Mouse (Mus musculus) G1E (cell line): ENCODE data around the gene Clybl. TPM values are rescaled to one million over a fixed set of nuclear protein-coding genes. Genes with fewer than 3 reads are reported as not detected.

Source experiments
- ATAC-seq: 2 replicates; pipeline ENCODE4 v1.8.0; 2016; ENCODE audit warnings: mild to moderate bottlenecking; ENCODE audit not compliant: insufficient number of reproducible peaks, poor library complexity, low FRiP score, severe bottlenecking; ENCODE audit errors: extremely low read depth
- DNase-seq: peaks from one replicate; pipeline ENCODE4 v3.0.0; 2012; ENCODE audit warnings: low spot score
- H3K27me3 ChIP-seq: 2 replicates; pipeline ENCODE4 v1.6.1; 2012; ENCODE audit warnings: mild to moderate bottlenecking, low read length, inconsistent platforms; ENCODE audit not compliant: insufficient read depth
- H3K36me3 ChIP-seq: replicated peaks from 2 replicates; pipeline ENCODE3; 2012; ENCODE audit warnings: mild to moderate bottlenecking, inconsistent platforms
- H3K4me1 ChIP-seq: 2 replicates; pipeline ENCODE4 v1.6.1; 2012; ENCODE audit warnings: low read depth, low read length, inconsistent platforms, mixed read lengths; ENCODE audit not compliant: insufficient read depth
- H3K4me3 ChIP-seq: 2 replicates; pipeline ENCODE4 v1.5.1; 2012; ENCODE audit warnings: low read depth, mild to moderate bottlenecking, inconsistent platforms, low read length, moderate library complexity, mixed read lengths
- H3K9me3 ChIP-seq: replicated peaks from 2 replicates; pipeline ENCODE4 v1.6.1; 2012; ENCODE audit warnings: inconsistent platforms
- CTCF ChIP-seq: IDR thresholded peaks from 2 replicates; pipeline ENCODE4 v1.5.1; 2012; ENCODE audit warnings: low read depth, low read length, inconsistent platforms, mixed read lengths
- GATA1 ChIP-seq: IDR thresholded peaks from 2 replicates; pipeline ENCODE4 v1.6.1; 2012; ENCODE audit warnings: borderline replicate concordance, low read length, inconsistent platforms, mixed read lengths
- GATA2 ChIP-seq: IDR thresholded peaks from 2 replicates; pipeline ENCODE4 v1.6.1; 2012; ENCODE audit warnings: low read depth, low read length, inconsistent platforms, borderline replicate concordance
- POLR2AphosphoS5 ChIP-seq: IDR thresholded peaks from 2 replicates; pipeline ENCODE4 v1.6.1; 2012; ENCODE audit warnings: low read depth, low read length, inconsistent platforms; ENCODE audit not compliant: insufficient replicate concordance
- TAL1 ChIP-seq: conservative IDR thresholded peaks from 2 replicates; pipeline ENCODE4 v1.6.1; 2012; ENCODE audit warnings: low read depth, low read length, inconsistent platforms, mixed read lengths
- polyA plus RNA-seq: library from polyadenylated mRNA; stranded (reverse); fragments of >175 nt; gene quantifications from 2 replicates; pipeline ENCODE4 v1.2.3, GENCODE M21; 2012
- total RNA-seq, 2 experiments: library from RNA; stranded (forward) in 1 of 2; stranded (reverse) in 1 of 2; fragments of 200-1000 nt in 1 of 2; fragments of >200 nt in 1 of 2; fragmentation: Nextera tagmentation in 1 of 2; gene quantifications; 2 replicates each; pipeline ENCODE4 v1.2.3; 2014 to 2017

Clybl gene
- total and polyA plus RNA-seq, 3 experiments: 44.6 to 263 (median 45.1) TPM

DNA sequence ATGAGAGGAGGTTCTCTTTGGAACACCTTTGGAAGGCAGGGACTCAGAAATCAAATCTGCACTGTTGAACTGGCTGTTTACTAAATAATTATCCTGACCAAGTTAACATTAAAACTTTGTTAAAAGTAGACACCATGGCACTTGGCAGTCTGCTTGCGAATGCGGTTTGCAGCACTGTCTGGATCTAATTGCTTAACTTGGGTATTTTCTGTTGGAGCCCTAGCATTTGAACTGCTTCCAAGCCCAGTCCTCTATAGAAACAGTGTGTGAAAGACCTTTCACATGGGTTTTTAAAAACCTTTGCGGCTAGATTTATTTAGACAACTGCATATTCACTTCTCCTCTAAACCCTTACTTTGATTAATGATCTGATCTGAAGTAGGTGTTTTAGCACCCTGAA lies 242.9 kb downstream of the Clybl start:
- H3K4me1 ChIP-seq: no peaks in the 10 kb centered on the region
- H3K9me3 ChIP-seq: no peaks in the 10 kb centered on the region; the same call in 1 of the 2 replicates
- H3K4me3 ChIP-seq: no peak overlapping the region
- H3K36me3 ChIP-seq: no peaks in the 10 kb centered on the region
- no peak for ATAC-seq
- peaks cover 3% of the 10 kb centered on the region; the same call in 1 of the 2 replicates for H3K27me3 ChIP-seq
- no peak for DNase-seq
- TF ChIP-seq GATA1 (no peak), POLR2AphosphoS5 (no peak)

DNA sequence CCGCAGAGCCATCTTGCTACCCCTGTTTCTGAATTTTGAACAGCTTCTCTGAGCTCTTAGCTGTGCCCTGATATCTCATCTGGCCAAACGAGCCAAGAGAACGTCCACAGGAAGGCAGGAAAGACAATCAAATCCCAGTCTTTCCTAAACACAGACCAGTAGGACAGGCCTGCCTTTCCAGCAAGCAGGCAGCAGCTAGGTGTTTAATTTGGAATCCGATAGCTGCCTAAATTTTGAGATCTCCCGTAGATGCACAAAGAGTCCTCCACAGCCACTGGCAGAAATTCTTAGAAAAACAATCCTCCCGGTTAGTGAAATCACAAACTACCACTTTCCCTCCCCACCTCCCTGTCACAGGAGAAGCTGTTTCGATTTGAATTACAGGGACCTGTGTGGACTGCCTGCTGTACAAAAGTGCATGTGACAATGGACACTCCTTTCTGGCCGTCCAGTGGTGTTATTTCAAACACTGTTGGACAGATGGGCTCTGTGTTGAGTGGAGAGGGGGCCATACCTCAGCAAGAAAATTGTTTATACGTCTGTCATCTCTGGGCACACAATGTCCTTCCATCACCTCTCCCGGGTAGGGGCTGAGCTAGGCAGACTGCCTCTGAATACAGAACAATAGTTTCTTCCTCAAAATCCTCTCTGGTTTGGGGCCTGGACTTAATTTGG lies 245.2 kb downstream of the Clybl start:
- Histone ChIP-seq H3K27me3 (no peaks in the 10 kb centered on the region; the same call in 1 of the 2 replicates), H3K4me3 (no peak overlapping the region), H3K4me1 (no peaks in the 10 kb centered on the region), H3K9me3 (no peaks in the 10 kb centered on the region), H3K36me3 (no peaks in the 10 kb centered on the region)
- DNase-seq (no peak), ATAC-seq (no peak)
- no peak for TF ChIP-seq TAL1
- TF ChIP-seq CTCF: no peak
- no peak for TF ChIP-seq POLR2AphosphoS5
- TF ChIP-seq GATA2: no peak

DNA sequence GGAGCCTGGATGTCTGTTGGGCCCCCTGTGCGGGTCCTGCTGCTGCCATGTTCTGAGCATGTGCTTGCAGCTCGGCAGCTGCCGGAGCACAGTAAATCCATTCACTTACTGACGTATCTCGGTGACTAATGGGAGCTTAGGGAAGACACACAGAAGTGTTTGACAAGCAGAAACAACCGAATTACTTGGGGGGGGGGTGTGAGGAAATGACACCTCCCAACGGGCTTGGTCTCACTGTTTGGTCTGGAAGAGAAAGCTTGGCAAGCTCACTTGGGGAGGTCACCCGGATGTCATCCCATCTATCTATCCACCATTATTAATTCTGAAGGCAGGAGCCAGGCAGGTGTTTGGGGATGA lies 245.7 kb downstream of the Clybl start:
- Histone ChIP-seq H3K9me3 (no peaks in the 10 kb centered on the region), H3K27me3 (no peaks in the 10 kb centered on the region; the same call in 1 of the 2 replicates), H3K4me3 (no peak overlapping the region), H3K4me1 (no peaks in the 10 kb centered on the region), H3K36me3 (no peaks in the 10 kb centered on the region)
- DNase-seq: no peak
- no peak for TF ChIP-seq TAL1
- no peak for ATAC-seq

DNA sequence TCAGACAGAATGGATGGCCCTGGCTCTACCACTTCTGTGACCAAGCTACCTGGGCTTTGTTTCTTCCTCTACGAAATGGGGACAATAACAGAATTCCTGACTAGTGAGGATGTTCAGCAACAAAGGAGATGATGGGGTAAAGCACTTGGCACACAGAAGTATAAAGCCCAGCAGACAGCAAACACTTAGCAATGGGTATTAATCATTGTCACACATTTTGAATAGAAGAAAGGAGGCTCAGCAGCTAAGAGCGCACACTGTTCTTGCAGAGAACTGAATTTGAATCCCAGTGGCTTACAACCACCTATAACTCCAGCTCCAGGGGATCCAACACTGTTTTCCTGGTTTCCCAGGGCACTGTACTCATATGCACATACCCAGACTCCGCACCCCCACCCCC lies 246.2 kb downstream of the Clybl start:
- no peaks in the 10 kb centered on the region for H3K4me1 ChIP-seq

GRCm38 (mm10) chr14:122432558-122432957 lies 251.1 kb downstream of the Clybl start:
- ATAC-seq (no peak), DNase-seq (no peak)
- TF ChIP-seq TAL1: no peak
- no peak for TF ChIP-seq CTCF
- no peak for TF ChIP-seq GATA1
- no peak for TF ChIP-seq GATA2
- no peak for TF ChIP-seq POLR2AphosphoS5
- Histone ChIP-seq H3K4me1 (no peaks in the 10 kb centered on the region), H3K4me3 (no peak overlapping the region), H3K36me3 (no peaks in the 10 kb centered on the region), H3K9me3 (no peaks in the 10 kb centered on the region), H3K27me3 (no peaks in the 10 kb centered on the region)

More for the DNA sequence above, 246.2 kb downstream of the Clybl start:
- H3K36me3 ChIP-seq: no peaks in the 10 kb centered on the region
- no peaks in the 10 kb centered on the region for H3K9me3 ChIP-seq
- H3K27me3 ChIP-seq: no peaks in the 10 kb centered on the region; the same call in 1 of the 2 replicates
- DNase-seq (no peak), ATAC-seq (no peak)
- no peak overlapping the region for H3K4me3 ChIP-seq
- TF ChIP-seq TAL1 (no peak), GATA2 (no peak), CTCF (no peak), GATA1 (no peak), POLR2AphosphoS5 (no peak)

- Histone ChIP-seq H3K36me3 (no peaks in the 10 kb centered on the region), H3K4me3 (no peak overlapping the region), H3K9me3 (no peaks in the 10 kb centered on the region), H3K4me1 (no peaks in the 10 kb centered on the region), H3K27me3 (no peaks in the 10 kb centered on the region)
- ATAC-seq (no peak), DNase-seq (no peak)
- TF ChIP-seq POLR2AphosphoS5 (no peak), TAL1 (no peak), GATA2 (no peak), GATA1 (no peak), CTCF (no peak)
These were observed 252.5 kb downstream of the Clybl start for GRCm38 (mm10) chr14:122434039-122434438.

DNA sequence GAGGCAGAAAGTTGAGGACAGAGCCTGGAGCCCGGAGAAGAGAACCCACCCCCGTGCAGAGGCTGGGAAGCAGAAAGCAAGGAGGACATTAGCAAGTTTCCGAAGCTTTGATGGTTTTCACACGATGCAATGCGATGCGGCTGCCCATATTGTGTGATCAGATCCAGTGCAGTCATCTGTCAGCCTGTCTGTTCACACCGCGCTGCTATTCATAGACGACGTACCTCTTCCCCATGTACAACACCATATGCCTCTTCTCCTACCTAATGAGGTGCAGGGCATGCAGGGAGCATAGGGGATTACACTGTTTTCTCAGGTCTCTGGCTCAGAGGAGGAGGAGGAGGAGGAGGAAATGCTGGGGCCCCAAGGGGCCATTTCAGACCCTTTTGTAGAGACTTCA lies 255.3 kb downstream of the Clybl start:
- Histone ChIP-seq H3K9me3 (no peaks in the 10 kb centered on the region), H3K4me3 (no peak overlapping the region), H3K4me1 (no peaks in the 10 kb centered on the region), H3K27me3 (no peaks in the 10 kb centered on the region), H3K36me3 (no peaks in the 10 kb centered on the region)
- TF ChIP-seq GATA2: no peak
- TF ChIP-seq TAL1: no peak
- TF ChIP-seq GATA1: no peak
- no peak for TF ChIP-seq POLR2AphosphoS5
- TF ChIP-seq CTCF: no peak
- DNase-seq: no peak
- no peak for ATAC-seq
